Mouse (Mus musculus) lung, adult 2 months (tissue): Measurements from ENCODE around the gene Ppard.
A peak's percentile ranks its signal among the peaks of the same experiment; 100 is the strongest.

Experiments used
- CTCF ChIP-seq: fragments of 200-500 bp; IDR thresholded peaks from 2 replicates; pipeline ENCODE4 v1.5.1; 2011; ENCODE audit warnings: mild to moderate bottlenecking, low read length, control low read depth; ENCODE audit not compliant: insufficient read depth
- POLR2A ChIP-seq: fragments of 200-500 bp; IDR thresholded peaks from 2 replicates; pipeline ENCODE4 v1.6.1; 2011; ENCODE audit warnings: low read depth, mild to moderate bottlenecking, control low read depth, low read length, borderline replicate concordance; ENCODE audit errors: extremely low read depth

DNA sequence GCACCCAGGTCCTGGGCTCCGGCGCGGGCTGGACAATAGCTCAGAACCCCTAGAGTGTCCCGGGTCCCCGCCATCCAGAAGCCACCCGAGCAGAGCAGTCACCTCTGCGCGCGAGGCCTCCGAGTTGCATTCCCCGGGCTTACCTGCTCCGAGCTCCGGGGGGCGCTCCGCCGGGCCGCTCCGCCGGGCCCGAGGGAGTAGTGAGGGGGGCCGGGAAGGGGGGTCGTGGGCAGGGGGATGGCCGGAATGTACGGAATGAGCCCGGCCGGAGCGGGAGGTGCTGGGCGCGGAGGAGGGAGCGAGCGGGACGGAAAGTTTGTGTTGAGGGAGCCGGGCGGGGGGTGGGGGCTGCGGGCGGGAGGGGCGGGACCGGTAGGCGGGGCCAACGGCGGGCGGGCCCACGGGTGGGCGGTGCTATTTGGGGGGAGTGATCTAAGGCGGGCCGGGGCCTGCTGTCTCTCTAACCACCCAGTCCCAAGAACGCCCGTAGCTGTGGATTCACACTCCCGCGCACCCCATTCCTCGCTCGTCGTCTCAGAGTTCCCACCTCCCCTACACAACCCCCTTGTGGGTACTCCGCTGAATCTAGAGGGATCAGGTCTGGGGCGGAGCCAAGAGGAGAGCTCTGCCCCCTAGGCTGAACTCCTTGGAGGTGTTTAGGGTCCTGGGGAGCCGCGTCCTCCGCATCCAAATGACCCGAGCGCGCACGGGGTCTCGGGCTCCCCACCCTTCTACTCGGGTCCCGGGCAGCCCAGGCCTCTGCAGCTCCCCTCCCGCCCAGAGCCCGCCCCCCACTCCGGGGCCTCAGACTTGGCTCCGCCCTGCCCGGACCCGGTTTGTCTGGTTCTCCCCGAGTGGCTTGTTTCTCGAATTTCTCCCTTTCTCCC, 118.2 kb downstream of the Ppard start, which contains the start of gene Tead3:
- TF ChIP-seq POLR2A (peak; percentile 80; the same call in 1 of the 2 replicates), CTCF (no peak)
